Mouse (Mus musculus) testis, adult 2 months (tissue): ENCODE measurements around the gene Sdk2. TPM values are rescaled to one million over a fixed set of nuclear protein-coding genes. Genes with fewer than 3 reads are reported as not detected.

Experiments used
- H3K27ac ChIP-seq: fragments of 200-500 bp; 2 replicates; pipeline ENCODE4 v1.5.1; 2012; ENCODE audit warnings: low read depth, low read length; ENCODE audit not compliant: control insufficient read depth, insufficient read depth
- H3K27me3 ChIP-seq: fragments of 200-500 bp; 2 replicates; pipeline ENCODE4 v1.6.1; 2012; ENCODE audit warnings: mild to moderate bottlenecking, low read length, moderate library complexity; ENCODE audit not compliant: control insufficient read depth, insufficient read depth
- H3K36me3 ChIP-seq: fragments of 200-500 bp; 2 replicates; pipeline ENCODE4 v1.6.1; 2012; ENCODE audit warnings: mild to moderate bottlenecking, low read length; ENCODE audit not compliant: control insufficient read depth, insufficient read depth
- H3K4me1 ChIP-seq: fragments of 200-500 bp; 2 replicates; pipeline ENCODE4 v1.6.1; 2012; ENCODE audit warnings: low read length; ENCODE audit not compliant: control insufficient read depth, insufficient read depth
- H3K4me3 ChIP-seq: fragments of 200-500 bp; 2 replicates; pipeline ENCODE4 v1.5.1; 2012; ENCODE audit warnings: low read depth, mild to moderate bottlenecking, low read length, moderate library complexity, mixed read lengths; ENCODE audit not compliant: control insufficient read depth
- CTCF ChIP-seq: fragments of 200-500 bp; IDR thresholded peaks from 2 replicates; pipeline ENCODE4 v1.5.1; 2012; ENCODE audit warnings: low read depth, mild to moderate bottlenecking, inconsistent platforms, low read length, moderate library complexity; ENCODE audit not compliant: control insufficient read depth, insufficient read depth, insufficient replicate concordance
- POLR2A ChIP-seq: fragments of 200-500 bp; IDR thresholded peaks from 2 replicates; pipeline ENCODE4 v1.6.1; 2012; ENCODE audit warnings: low read depth, mild to moderate bottlenecking, inconsistent platforms, low read length, moderate library complexity; ENCODE audit not compliant: control insufficient read depth
- polyA plus RNA-seq: library from polyadenylated mRNA; depleted of rRNA; stranded (reverse); fragments of >200 nt; gene quantifications from 2 replicates; pipeline ENCODE4 v1.2.3, GENCODE M21; 2012

Gene Sdk2
- polyA plus RNA-seq, 1 experiment = 7.8 TPM

DNA sequence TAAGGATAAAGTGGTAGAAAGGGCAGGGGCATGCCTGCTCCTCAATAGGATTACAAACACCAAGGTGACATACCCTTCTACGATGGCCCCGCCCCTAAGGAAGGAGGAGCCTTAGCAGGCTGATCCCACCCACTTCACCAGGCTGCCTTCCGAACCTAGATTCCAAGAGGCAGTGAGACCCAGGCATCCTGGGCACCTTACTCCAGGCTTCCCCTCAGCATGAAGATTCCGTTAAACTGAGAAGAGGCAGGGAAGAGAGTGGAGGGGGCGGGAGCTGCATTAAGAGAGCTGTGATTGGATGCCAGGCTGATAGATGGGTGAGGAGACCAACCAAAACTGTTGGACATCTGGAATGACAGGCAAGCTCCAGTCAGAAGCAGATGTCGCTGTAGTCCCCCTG is 76.4 kb downstream of the Sdk2 start:
- H3K27me3 ChIP-seq = no peaks in the 10 kb centered on the region
- H3K27ac ChIP-seq = peak overlapping the region; percentile 43; the same call in 1 of the 2 replicates
- H3K4me3 ChIP-seq = peak overlapping the region; percentile 66
- H3K36me3 ChIP-seq = no peaks in the 10 kb centered on the region
- TF ChIP-seq POLR2A = no peak
- no peak for TF ChIP-seq CTCF
- H3K4me1 ChIP-seq = peaks cover 9% of the 10 kb centered on the region

DNA sequence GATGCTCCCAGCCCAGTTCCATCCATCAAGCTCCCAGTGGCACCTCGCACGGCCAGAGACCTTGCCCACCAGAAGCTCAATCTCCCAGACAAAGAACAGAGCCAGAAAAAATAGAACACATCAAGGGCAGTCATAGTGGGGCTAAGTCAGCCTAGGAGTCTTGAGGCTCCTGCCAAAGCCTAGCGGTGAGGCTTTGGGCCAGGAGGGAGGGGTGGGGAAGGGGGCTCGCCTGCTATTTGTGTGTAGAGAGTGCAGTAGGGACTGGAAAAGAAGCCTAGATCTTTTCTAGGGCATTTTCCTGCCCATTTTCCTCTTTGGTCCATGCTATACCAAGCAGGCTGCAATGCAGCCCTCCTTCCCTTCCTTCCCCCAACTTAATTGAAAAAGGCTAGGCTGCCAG is 76.8 kb downstream of the Sdk2 start:
- TF ChIP-seq POLR2A (no peak), CTCF (no peak)
- no peaks in the 10 kb centered on the region for H3K36me3 ChIP-seq
- peak overlapping the region; percentile 43; the same call in 1 of the 2 replicates for H3K27ac ChIP-seq
- peaks cover 9% of the 10 kb centered on the region for H3K4me1 ChIP-seq
- no peaks in the 10 kb centered on the region for H3K27me3 ChIP-seq
- peak overlapping the region; percentile 66 for H3K4me3 ChIP-seq

DNA sequence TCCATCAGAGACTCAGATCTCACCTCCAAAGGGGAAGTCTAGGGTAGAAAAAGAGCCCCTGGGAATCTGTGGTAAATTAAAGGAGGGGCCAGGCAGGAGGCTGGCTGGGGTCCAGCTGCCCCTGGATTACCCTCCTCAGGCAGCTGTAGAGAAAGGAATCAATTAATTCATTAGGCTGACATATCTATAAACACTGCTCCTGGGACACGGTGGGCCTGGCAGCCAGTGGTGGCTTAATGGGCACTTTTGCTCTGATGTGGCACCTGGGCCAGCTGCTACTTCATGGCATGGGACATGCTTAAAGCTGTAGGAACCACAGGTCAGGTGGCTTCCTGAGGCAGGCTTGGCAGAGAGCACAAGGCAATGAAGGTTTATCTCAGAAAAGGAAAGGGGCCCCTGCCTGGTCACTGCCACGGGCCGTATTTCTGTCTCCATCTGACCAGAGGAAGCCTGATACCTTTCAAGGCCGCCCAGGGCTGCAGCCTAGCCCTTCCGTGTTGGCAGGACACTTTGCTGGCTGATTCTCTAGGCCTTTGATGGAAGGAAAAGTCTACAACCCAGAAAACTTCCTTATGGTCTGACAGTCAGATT is 80.9 kb downstream of the Sdk2 start:
- H3K27ac ChIP-seq = no peak overlapping the region
- H3K4me1 ChIP-seq = peaks cover 6% of the 10 kb centered on the region
- no peak overlapping the region for H3K4me3 ChIP-seq
- H3K27me3 ChIP-seq = no peaks in the 10 kb centered on the region
- no peaks in the 10 kb centered on the region for H3K36me3 ChIP-seq
- no peak for TF ChIP-seq POLR2A
- no peak for TF ChIP-seq CTCF

DNA sequence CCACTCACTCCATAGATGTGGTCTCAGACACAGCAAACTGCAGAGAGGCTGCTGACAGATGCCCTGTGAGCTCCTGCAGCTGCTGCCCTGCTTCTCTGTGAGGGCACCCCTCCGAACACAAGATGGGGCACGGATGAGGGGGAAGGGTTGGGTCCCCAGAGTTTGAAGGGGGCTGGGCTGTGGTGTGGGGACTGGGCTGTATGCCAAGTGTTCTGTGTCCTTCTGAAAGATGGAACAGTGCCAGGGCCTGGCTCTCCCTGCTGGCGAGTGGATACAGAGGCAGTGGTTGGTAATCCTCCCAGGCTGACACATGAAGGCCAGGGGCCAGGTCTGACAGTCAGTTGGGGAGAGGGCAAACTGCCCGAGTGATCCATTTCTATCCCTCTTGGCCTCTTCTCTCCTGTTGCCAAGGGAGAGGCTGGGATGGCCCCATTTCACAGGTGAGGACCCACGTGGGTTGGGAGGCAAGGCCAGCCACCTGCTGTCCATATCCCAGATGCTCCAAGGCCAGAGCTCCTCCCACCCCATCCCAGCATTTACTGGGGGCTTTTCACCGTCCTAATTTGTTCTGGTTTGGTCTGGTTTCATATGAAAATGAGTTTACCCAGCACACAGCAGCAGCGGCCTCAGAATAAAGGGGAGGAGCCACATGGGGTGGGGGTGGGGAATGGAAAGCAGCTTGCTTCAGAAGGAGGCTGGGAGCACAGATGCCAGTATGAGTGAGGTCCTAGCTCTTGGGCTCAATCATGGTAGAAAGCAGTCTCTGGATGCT is 84.9 kb downstream of the Sdk2 start:
- TF ChIP-seq POLR2A = no peak
- no peak for TF ChIP-seq CTCF
- H3K27ac ChIP-seq = no peak overlapping the region

DNA sequence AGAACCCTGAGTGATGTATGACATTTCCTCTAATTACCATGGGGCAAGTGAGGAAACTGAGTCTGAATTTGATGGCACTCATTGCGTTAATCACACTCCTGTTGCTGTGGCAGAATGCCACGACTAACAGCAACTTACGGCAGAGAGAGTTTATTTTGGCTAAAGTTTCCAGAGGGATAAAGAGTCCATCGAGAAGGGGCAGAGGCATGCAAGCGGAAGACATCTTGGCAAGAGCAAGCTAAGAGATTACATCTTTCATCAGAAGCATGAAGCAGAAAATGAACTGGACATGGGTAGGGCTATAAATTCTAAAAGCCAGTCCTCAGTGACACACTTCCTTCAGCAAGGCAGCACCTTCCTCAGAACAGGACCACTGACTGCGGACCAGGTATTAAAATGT is 85.8 kb downstream of the Sdk2 start:
- H3K4me3 ChIP-seq = no peak overlapping the region
- no peaks in the 10 kb centered on the region for H3K27me3 ChIP-seq
- no peaks in the 10 kb centered on the region for H3K4me1 ChIP-seq
- no peak overlapping the region for H3K27ac ChIP-seq
- no peak for TF ChIP-seq CTCF
- TF ChIP-seq POLR2A = no peak
- no peaks in the 10 kb centered on the region for H3K36me3 ChIP-seq

More for the DNA sequence above, 84.9 kb downstream of the Sdk2 start:
- H3K27me3 ChIP-seq = no peaks in the 10 kb centered on the region
- no peaks in the 10 kb centered on the region for H3K4me1 ChIP-seq
- no peaks in the 10 kb centered on the region for H3K36me3 ChIP-seq
- H3K4me3 ChIP-seq = no peak overlapping the region

DNA sequence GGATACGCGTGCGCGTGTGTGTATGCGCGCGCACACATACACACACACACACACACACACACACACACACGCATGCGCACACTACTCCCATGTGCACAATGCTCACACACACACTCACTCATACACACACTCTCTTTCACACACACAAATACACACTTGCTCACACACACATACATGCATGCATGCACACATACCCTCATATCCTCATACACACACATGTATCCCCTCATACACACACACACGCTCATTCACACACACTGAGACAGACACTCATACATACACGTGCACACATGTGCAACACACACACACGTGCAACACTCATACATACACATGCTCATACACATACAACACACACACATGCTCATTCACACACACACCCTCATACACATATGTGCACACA is 88.5 kb downstream of the Sdk2 start:
- TF ChIP-seq POLR2A (no peak), CTCF (no peak)
- H3K4me1 ChIP-seq = no peaks in the 10 kb centered on the region
- no peak overlapping the region for H3K27ac ChIP-seq
- no peaks in the 10 kb centered on the region for H3K27me3 ChIP-seq
- no peak overlapping the region for H3K4me3 ChIP-seq
- no peaks in the 10 kb centered on the region for H3K36me3 ChIP-seq

DNA sequence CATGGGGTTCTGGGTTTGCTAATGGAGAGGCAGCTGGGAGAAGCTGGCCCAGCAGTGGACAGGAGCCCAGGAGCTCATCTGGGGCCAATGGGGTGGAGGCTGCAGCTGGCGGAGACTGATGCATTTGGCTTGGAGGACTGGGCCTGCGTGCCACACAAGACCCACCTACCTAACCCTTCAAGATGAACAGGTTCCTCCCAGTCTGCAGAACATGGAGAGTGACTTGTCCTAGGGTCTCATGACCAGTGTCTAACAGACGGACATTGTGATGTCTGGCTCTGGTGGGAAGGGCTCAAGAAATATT is 91.2 kb downstream of the Sdk2 start:
- H3K36me3 ChIP-seq = no peaks in the 10 kb centered on the region
- no peak for TF ChIP-seq POLR2A
- TF ChIP-seq CTCF = no peak
- H3K4me1 ChIP-seq = no peaks in the 10 kb centered on the region
- H3K27ac ChIP-seq = no peak overlapping the region
- no peaks in the 10 kb centered on the region for H3K27me3 ChIP-seq
- no peak overlapping the region for H3K4me3 ChIP-seq
